Mouse (Mus musculus) intestine, embryonic 15.5 days (tissue): ENCODE data around the gene Slitrk1. TPM values are rescaled to one million over a fixed set of nuclear protein-coding genes. Genes with fewer than 3 reads are reported as not detected.

Experiments
- ATAC-seq: fragments of 200-750 bp; cut with Nextera tagmentation; 2 replicates; pipeline ENCODE4 v1.8.0; 2017; ENCODE audit warnings: moderate TSS enrichment, moderate library complexity
- H3K27ac ChIP-seq: fragments of 300-500 bp; sonication (generic); 2 replicates; pipeline ENCODE4 v1.5.1; 2015; ENCODE audit warnings: mild to moderate bottlenecking, inconsistent platforms
- H3K27me3 ChIP-seq: fragments of 300-500 bp; sonication (generic); replicated peaks from 2 replicates; pipeline ENCODE4 v1.6.1; 2015; ENCODE audit warnings: inconsistent platforms
- H3K36me3 ChIP-seq: fragments of 300-500 bp; sonication (generic); 2 replicates; pipeline ENCODE4 v1.6.1; 2015; ENCODE audit warnings: inconsistent platforms
- H3K4me1 ChIP-seq: fragments of 300-500 bp; sonication (generic); replicated peaks from 2 replicates; pipeline ENCODE4 v1.6.1; 2015; ENCODE audit warnings: inconsistent platforms
- H3K4me2 ChIP-seq: fragments of 300-500 bp; sonication (generic); replicated peaks from 2 replicates; pipeline ENCODE4 v1.6.1; 2015; ENCODE audit warnings: mild to moderate bottlenecking, inconsistent platforms
- H3K4me3 ChIP-seq: fragments of 300-500 bp; sonication (generic); replicated peaks from 2 replicates; pipeline ENCODE4 v1.5.1; 2015; ENCODE audit warnings: inconsistent platforms
- H3K9ac ChIP-seq: fragments of 300-500 bp; sonication (generic); 2 replicates; pipeline ENCODE4 v1.6.1; 2015; ENCODE audit warnings: inconsistent platforms
- H3K9me3 ChIP-seq: fragments of 300-500 bp; sonication (generic); 2 replicates; pipeline ENCODE4 v1.6.1; 2016; ENCODE audit warnings: inconsistent platforms
- WGBS: fragments of 180-500 bp; shearing (Covaris S2); methylation state at CpG from one replicate; pipeline ENCODE4 v1.1.7; 2015; 5-methylcytosine and 5-hydroxymethylcytosine counted together
- polyA plus RNA-seq: library from polyadenylated mRNA; unstranded; fragments of >200 nt; fragmentation: Nextera tagmentation; extraction: Ambion mirVana; gene quantifications from 2 replicates; pipeline ENCODE4 v1.2.1, GENCODE M21; 2015

Slitrk1 gene
- polyA plus RNA-seq, 1 experiment from 2014 or later, result 1.1 TPM

DNA sequence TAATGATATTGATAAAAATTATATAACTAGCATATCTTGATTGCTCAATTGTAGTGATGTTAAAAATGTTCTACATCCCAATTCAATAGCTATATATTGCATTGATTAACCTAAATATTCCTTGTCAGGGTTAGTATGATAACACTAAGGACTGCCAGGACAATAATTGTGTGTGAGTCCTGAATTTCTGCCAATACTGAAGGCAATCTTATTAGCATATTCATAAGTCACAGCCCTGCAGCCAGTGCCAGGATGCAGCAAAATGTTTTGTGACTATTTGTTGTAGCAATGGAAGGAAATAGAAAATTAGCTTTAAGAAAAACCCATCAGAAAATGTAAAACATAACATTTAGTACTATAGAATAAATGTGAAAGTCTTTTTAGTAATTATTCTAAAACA lies 49.3 kb downstream of the Slitrk1 start:
- no peak overlapping the region for H3K4me2 ChIP-seq
- no peak for ATAC-seq

DNA sequence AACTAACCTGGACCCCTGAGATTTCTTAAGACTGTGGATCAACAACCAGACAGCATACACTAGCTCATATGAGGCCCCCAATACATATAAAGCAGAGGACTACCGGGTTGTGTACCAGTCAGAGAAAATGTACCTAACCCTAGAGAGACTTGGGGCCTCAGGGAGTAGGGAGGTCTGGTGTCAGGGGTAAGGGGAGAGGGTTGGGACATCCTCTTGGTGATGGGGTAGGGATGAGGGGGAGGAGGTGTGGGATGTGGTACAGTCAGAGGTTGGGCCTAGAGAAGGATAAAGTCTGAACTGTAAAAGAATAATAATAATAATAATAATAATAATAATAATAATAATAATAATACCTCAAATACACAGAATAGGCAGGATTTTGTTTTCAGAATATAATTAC lies 54.6 kb downstream of the Slitrk1 start:
- ATAC-seq, result no peak
- Histone ChIP-seq H3K4me2 (no peak overlapping the region), H3K27ac (no peak overlapping the region), H3K4me3 (no peak overlapping the region), H3K27me3 (no peaks in the 10 kb centered on the region), H3K4me1 (no peaks in the 10 kb centered on the region), H3K9me3 (no peaks in the 10 kb centered on the region), H3K9ac (no peak overlapping the region), H3K36me3 (no peaks in the 10 kb centered on the region)
- 78% methylated on average over 1 of the region's 1 CpGs for WGBS

More for the DNA sequence above, 49.3 kb downstream of the Slitrk1 start:
- Histone ChIP-seq H3K9me3 (no peaks in the 10 kb centered on the region), H3K27me3 (no peaks in the 10 kb centered on the region), H3K27ac (no peak overlapping the region), H3K4me3 (no peak overlapping the region), H3K36me3 (no peaks in the 10 kb centered on the region), H3K9ac (no peak overlapping the region), H3K4me1 (no peaks in the 10 kb centered on the region)
